Mouse (Mus musculus) spleen, adult 18-20 months (tissue): ENCODE measurements around the gene Sh3pxd2a.

Source experiments
- DNase-seq, 2 experiments: peaks; one replicate each; pipeline ENCODE4 v3.0.0; 2022; ENCODE audit warnings: mixed read lengths in 2 of 2

Sh3pxd2a gene

GRCm38 (mm10) chr19:47224743-47225142 is 239.5 kb downstream of the Sh3pxd2a start:
- DNase-seq, result peak; percentile 29 to 32

GRCm38 (mm10) chr19:47222841-47223557 is 241.2 kb downstream of the Sh3pxd2a start:
- DNase-seq, result no peak

DNA sequence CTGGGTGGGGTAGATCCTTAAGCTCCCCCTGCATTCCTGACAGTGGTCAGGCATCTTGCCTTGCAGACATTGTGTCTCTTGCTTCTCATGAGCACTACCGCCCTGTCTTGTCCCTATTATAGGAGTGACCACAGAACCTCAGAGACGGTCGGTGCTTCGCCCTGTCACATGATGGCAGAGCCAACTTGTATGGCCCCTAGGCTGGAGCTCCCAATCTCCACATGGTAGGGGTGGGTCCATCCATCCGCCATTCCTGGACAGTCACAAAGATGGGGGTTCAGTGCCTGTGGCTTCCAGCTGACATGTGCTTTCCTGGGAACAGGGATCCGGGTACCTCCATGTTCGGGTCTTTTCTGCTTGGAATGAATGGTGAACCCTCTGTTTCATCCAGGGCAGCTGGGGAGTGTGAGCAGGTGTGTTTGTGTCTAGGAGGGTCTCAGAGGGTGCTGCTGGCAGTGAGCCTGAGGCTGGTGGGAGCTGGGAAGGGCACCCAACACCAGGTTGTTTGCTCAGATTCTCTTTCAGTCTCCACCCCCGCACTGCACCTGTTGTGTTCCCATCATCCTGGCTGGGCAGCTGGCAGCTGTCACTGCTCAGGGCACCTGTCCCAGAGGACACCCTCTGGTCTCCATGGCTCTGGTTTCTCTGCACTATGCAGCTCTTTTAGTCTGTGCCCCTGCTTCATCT is 241.9 kb downstream of the Sh3pxd2a start:
- no peak for DNase-seq

DNA sequence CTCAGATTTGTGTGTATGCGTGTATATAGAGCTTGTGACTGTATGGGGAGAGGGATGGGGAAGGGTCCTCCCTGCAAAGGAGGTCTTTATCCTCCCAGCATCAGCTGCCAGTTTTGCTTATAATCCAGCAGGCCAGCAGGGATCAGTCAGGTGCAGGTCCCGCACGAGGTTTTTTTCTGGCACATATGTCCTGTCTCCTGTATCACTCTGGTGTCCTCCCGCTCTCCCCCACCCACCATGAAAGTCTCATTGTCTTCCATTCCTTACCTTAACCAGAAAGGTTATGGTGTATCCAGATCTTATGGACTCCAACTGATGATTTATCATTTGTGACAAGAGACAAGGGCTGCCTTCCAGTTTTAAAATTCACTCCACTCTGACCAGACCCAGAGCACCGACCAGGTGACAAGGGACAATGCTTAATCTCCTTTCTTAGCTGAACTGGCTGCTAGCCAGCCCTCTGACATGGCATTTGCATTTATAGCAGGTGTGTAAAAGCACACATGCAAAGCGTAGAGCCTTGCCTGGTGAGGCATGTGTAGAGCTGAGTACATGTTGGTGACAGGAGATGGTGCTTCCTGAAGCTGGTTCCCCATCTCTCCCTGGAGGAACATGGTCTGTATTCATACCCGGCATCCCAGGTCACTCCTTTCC is 242.6 kb downstream of the Sh3pxd2a start:
- DNase-seq, result no peak

GRCm38 (mm10) chr19:47221006-47221405 is 243.2 kb downstream of the Sh3pxd2a start:
- no peak for DNase-seq

DNA sequence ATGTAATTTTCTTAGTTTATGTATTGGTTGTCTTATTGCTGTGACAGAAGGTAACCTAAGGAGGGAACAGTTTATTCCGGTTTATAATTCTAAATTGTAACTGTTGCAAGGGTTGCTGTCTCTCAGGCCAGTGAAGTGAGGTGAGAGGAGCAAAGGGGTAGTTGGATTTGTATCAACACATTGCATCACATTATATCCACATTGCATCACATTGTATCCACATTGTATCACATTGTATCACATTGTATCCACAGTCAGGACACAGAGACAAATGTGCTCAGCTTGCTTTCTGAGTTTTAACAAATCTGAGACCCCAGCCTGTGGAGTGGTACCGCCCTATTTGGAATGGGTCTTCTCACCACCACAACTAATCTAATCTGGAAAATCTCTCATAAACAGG is 244.0 kb downstream of the Sh3pxd2a start:
- DNase-seq, result no peak

GRCm38 (mm10) chr19:47219622-47220021 is 244.6 kb downstream of the Sh3pxd2a start:
- DNase-seq, result no peak

GRCm38 (mm10) chr19:47216766-47217165 is 247.4 kb downstream of the Sh3pxd2a start:
- DNase-seq, result no peak

- no peak for DNase-seq
Observed at GRCm38 (mm10) chr19:47213470-47213869, 250.7 kb downstream of the Sh3pxd2a start.

GRCm38 (mm10) chr19:47212401-47212800 is 251.8 kb downstream of the Sh3pxd2a start:
- DNase-seq, result no peak

GRCm38 (mm10) chr19:47211609-47212312 is 252.4 kb downstream of the Sh3pxd2a start:
- no peak for DNase-seq

DNA sequence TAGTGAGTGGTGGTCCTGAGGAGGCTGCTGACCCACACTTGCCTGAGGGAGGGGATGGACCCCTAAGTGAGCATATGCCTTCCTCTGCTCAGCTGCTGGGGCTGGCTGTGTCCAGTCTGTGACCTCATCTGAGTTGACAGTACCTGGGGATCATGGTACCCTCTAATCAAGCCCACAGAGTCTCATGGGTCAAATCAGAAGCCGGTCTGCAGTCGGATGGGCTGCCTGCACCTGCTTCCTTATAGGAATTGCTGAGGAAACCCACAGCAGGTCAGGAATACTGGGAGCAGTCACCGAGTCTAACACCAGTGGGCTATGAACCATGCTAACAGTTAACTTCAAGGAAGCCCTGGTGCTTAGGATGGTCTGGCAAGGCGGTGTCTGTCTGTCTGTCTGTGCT is 253.8 kb downstream of the Sh3pxd2a start:
- no peak for DNase-seq
